Mouse (Mus musculus): ENCODE data around the gene Sco1. TPM values are rescaled to one million over a fixed set of nuclear protein-coding genes. Genes with fewer than 3 reads are reported as not detected.
A peak's percentile ranks its signal among the peaks of the same experiment; 100 is the strongest.

Sco1 gene
- total and polyA plus RNA-seq, 3 experiments, result 15.4 to 32.7 (median 20.4) TPM

- in situ Hi-C loops (cut with MboI; ENCODE audit: low pct_ligation_motif_present, low pct_unique_long_range_greater_than_20kb, low sequenced_read_pairs) (loop anchor here (5.0 kb wide), 2 partner anchors 52 to 172 kb away; partner anchors contain the start of gene Tmem220), dilution Hi-C loops (cut with MboI; ENCODE audit: extremely low pct_ligation_motif_present, extremely low pct_unique_long_range_greater_than_20kb, low sequenced_read_pairs) (no loop called here)
- no peak for DNase-seq (ENCODE audit: extremely low read depth)
- H3K4me3 ChIP-seq (replicated peaks in 1 of 3; ENCODE audit: low read depth in 2 of 3, low read length in 2 of 3, poor library complexity in 1 of 3), result no peak overlapping the region
- H3K27me3 ChIP-seq (replicated peaks), result peaks cover 53% of the 10 kb centered on the region
- TF ChIP-seq TCF12 (IDR thresholded peaks at IDR 0.05; ENCODE audit: low read depth, low read length), result no peak
- no peak for TF ChIP-seq BHLHE40 (IDR thresholded peaks at IDR 0.05; ENCODE audit: low read depth, low read length)
- no peak for TF ChIP-seq RAD21 (IDR thresholded peaks at IDR 0.05; ENCODE audit: low read depth, low read length)
- TF ChIP-seq EP300 (IDR thresholded peaks at IDR 0.05; ENCODE audit: low read length), result no peak
- TF ChIP-seq ZC3H11A (IDR thresholded peaks at IDR 0.05; ENCODE audit: low read depth, low read length), result no peak
- TF ChIP-seq MAFK (IDR thresholded peaks at IDR 0.05; ENCODE audit: insufficient replicate concordance, low read length), result no peak
- TF ChIP-seq CHD1 (IDR thresholded peaks at IDR 0.05; ENCODE audit: low read depth, low read length), result no peak
- TF ChIP-seq SMC3 (IDR thresholded peaks at IDR 0.05; ENCODE audit: low read depth, low read length), result no peak
- no peak for TF ChIP-seq MXI1 (IDR thresholded peaks at IDR 0.05; ENCODE audit: low read depth, low read length)
- no peak for TF ChIP-seq ETS1 (conservative IDR thresholded peaks at IDR 0.05; ENCODE audit: low read depth, low read length)
- no peak for TF ChIP-seq HCFC1 (IDR thresholded peaks at IDR 0.05; ENCODE audit: low read depth, low read length)
- no peak for TF ChIP-seq MAZ (IDR thresholded peaks at IDR 0.05; ENCODE audit: low read depth, low read length)
- TF ChIP-seq NELFE (IDR thresholded peaks at IDR 0.05; ENCODE audit: low read depth, low read length), result no peak
- TF ChIP-seq JUND (conservative IDR thresholded peaks at IDR 0.05; ENCODE audit: low read depth, low read length), result no peak
- no peaks in the 10 kb centered on the region for H3K9me3 ChIP-seq (replicated peaks; ENCODE audit: low read length)
- H3K79me2 ChIP-seq (replicated peaks; ENCODE audit: control insufficient read depth, extremely low read depth, insufficient read depth, poor library complexity, severe bottlenecking), result no peaks in the 10 kb centered on the region
- H3K9ac ChIP-seq (ENCODE audit: insufficient read depth, low read depth), result no peak overlapping the region
- H3K4me1 ChIP-seq (ENCODE audit: control insufficient read depth in 1 of 2, insufficient read depth in 2 of 2), result peaks cover 10 to 27% of the 10 kb centered on the region in 2 experiments
- no peak overlapping the region for H3K4me2 ChIP-seq (ENCODE audit: insufficient read depth, low read depth, poor library complexity, severe bottlenecking)
- H3K36me3 ChIP-seq (replicated peaks in 1 of 2; ENCODE audit: control insufficient read depth in 1 of 2, insufficient read depth in 1 of 2, low read length in 1 of 2), result no peaks in the 10 kb centered on the region
- no peak overlapping the region for H3K27ac ChIP-seq (ENCODE audit: insufficient read depth, low read depth)
Observed at GRCm38 (mm10) chr11:67079740-67080139, 27.3 kb downstream of the Sco1 start.

- Histone ChIP-seq H3K9me3 (replicated peaks; ENCODE audit: low read length) (no peaks in the 10 kb centered on the region), H3K9ac (ENCODE audit: insufficient read depth, low read depth) (no peak overlapping the region), H3K4me1 (ENCODE audit: control insufficient read depth in 1 of 2, insufficient read depth in 2 of 2) (peaks cover 8 to 27% of the 10 kb centered on the region in 2 experiments), H3K4me3 (replicated peaks in 1 of 3; ENCODE audit: low read depth in 2 of 3, low read length in 2 of 3, poor library complexity in 1 of 3) (no peak overlapping the region), H3K27ac (ENCODE audit: insufficient read depth, low read depth) (no peak overlapping the region), H3K27me3 (replicated peaks) (peaks cover 53% of the 10 kb centered on the region), H3K79me2 (replicated peaks; ENCODE audit: control insufficient read depth, extremely low read depth, insufficient read depth, poor library complexity, severe bottlenecking) (no peaks in the 10 kb centered on the region), H3K4me2 (ENCODE audit: insufficient read depth, low read depth, poor library complexity, severe bottlenecking) (peak overlapping the region; percentile 86), H3K36me3 (replicated peaks in 1 of 2; ENCODE audit: control insufficient read depth in 1 of 2, insufficient read depth in 1 of 2, low read length in 1 of 2) (no peaks in the 10 kb centered on the region)
- TF ChIP-seq RAD21 (IDR thresholded peaks at IDR 0.05; ENCODE audit: low read depth, low read length) (peak; percentile 26), SMC3 (IDR thresholded peaks at IDR 0.05; ENCODE audit: low read depth, low read length) (peak; percentile 63), CHD1 (IDR thresholded peaks at IDR 0.05; ENCODE audit: low read depth, low read length) (no peak), CTCF (conservative IDR thresholded peaks at IDR 0.05 in 1 of 2, IDR thresholded peaks at IDR 0.05 in 1 of 2; ENCODE audit: low read depth in 2 of 2, low read length in 2 of 2) (peak; percentile 82 to 97)
- in situ Hi-C loops (cut with MboI; ENCODE audit: low pct_ligation_motif_present, low pct_unique_long_range_greater_than_20kb, low sequenced_read_pairs), result loop anchor here (5.0 kb wide), 1 partner anchor 53 kb away; the partner anchor contains the start of gene Tmem220
- peak; percentile 74 for DNase-seq (ENCODE audit: extremely low read depth)
- dilution Hi-C loops (cut with MboI; ENCODE audit: extremely low pct_ligation_motif_present, extremely low pct_unique_long_range_greater_than_20kb, low sequenced_read_pairs), result no loop called here
Observed at GRCm38 (mm10) chr11:67080168-67080567, 27.7 kb downstream of the Sco1 start.
